Mouse (Mus musculus) stomach, postnatal 0 days (tissue): Measurements from ENCODE around the gene Cend1.

Source experiments
- CTCF ChIP-seq: IDR thresholded peaks from 2 replicates; pipeline ENCODE4 v1.5.1; 2016; ENCODE audit warnings: antibody characterized with exemption, low read depth, mild to moderate bottlenecking, moderate library complexity
- EP300 ChIP-seq: optimal IDR thresholded peaks from 2 replicates; pipeline ENCODE3; 2016; ENCODE audit warnings: antibody characterized with exemption

- TF ChIP-seq CTCF: no peak
- TF ChIP-seq EP300: no peak
Measured at GRCm38 (mm10) chr7:141428701-141429100, 590 bp downstream of the Cend1 start.
